Mouse (Mus musculus) T-cell, adult 2 months (primary cell): Measurements from ENCODE around the gene Sap18.
A peak's percentile ranks its signal among the peaks of the same experiment; 100 is the strongest.
"Not testable (repeated sequence)": the region's sequence is repeated elsewhere in the genome, so short reads cannot be mapped to it uniquely, and the experiment has no call there.

Source experiments
- DNase-seq: peaks from one replicate; pipeline ENCODE4 v3.0.0; 2022; ENCODE audit warnings: low spot score

The Sap18 gene

GRCm38 (mm10) chr14:57797991-57798931, at the start of gene Sap18:
TSS of gene Sap18 (plus strand) at chr14:57798180.
- peak; percentile 99 for DNase-seq

GRCm38 (mm10) chr14:57749501-57749900, 48.5 kb upstream of the Sap18 start:
- peak; percentile 10 for DNase-seq

DNA sequence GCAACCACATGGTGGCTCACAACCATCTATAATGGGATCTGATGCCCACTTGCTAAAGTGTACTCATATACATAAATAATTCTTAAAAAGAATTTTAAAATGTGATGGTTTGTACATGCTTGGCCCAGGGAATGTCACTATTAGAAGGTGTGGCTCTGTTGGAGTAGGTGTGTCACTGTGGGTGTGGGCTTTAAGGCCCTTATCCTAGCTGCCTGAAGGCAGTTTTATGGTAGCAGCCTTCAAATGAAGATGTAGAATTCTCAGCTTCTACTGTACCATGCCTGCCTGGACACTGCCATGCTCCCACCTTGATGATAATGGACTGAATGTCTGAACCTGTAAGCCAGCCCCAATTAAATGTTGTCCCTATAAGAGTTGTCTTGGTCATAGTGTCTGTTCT, 47.0 kb upstream of the Sap18 start:
- DNase-seq: not testable (repeated sequence)

GRCm38 (mm10) chr14:57753351-57753992, 44.5 kb upstream of the Sap18 start:
- no peak for DNase-seq

DNA sequence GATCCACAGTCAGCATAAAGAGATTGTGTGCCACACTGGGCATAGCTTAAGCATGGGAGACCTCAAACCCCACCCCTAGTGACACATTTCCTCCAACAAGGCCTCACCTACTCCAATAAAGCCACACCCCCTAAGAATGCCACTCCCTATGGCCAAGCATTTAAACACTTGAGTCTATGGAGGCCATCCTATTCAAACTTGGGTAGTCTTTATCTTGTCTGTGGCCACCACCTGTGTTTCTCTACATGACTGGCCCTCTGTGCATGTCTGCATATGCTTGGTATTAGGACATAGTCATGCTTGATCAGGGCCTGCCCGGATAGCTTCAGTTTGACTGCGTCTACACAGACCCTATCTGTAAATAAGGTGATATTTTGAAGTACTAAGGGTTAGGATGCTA, 42.3 kb upstream of the Sap18 start:
- DNase-seq: no peak

- no peak for DNase-seq
Observed at GRCm38 (mm10) chr14:57756094-57756493, 41.9 kb upstream of the Sap18 start.

- DNase-seq: no peak
Observed at GRCm38 (mm10) chr14:57758237-57758636, 39.7 kb upstream of the Sap18 start, which contains the start of gene Lats2. TSS of gene Lats2 (minus strand) at chr14:57758388.

- DNase-seq: no peak
Observed at GRCm38 (mm10) chr14:57760447-57761412, 37.2 kb upstream of the Sap18 start.

DNA sequence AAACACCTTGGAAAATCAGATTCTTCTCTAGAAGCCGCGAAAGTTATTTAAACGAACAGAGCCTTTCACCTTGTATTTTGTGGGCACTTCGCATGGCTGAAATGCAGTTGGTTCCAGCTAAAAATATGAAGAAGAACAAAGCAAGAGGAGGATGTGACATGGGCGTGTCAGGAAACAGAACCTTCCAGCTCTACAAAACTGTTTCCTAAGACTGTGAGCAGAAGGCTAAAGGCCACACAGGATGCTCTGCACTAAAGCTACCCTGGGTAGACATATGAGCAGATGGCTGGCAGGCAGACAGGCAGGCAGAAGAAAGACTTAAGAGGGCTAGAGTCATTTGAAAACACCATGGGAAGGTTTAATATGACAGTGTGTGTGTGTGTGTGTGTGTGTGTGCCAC, 28.9 kb upstream of the Sap18 start:
- peak; percentile 60 for DNase-seq

- no peak for DNase-seq
Observed at GRCm38 (mm10) chr14:57772157-57772815, 25.7 kb upstream of the Sap18 start.

GRCm38 (mm10) chr14:57787406-57787805, 10.6 kb upstream of the Sap18 start:
- DNase-seq: no peak

- no peak for DNase-seq
Observed at GRCm38 (mm10) chr14:57789311-57789710, 8.7 kb upstream of the Sap18 start.

- DNase-seq: no peak
Observed at GRCm38 (mm10) chr14:57789759-57790158, 8.2 kb upstream of the Sap18 start.

DNA sequence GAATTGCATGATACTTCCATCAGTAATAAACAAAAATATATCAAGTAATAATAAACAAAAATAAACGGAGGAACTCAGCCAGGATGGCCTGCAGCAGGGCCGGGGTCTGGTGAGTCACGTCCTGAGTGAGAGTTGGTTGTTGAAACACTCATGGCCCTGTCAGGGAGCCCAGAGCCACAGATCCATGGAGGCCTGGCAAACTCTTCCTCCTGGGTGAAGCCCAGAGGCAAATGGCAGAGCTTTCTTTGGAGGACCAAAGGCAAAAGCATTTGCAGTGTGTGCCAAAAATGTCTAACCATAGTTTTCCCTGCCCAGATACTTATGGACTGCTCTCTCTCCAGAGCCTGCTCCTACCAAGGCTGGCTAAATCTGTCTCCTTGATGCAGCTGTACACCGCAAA, 6.8 kb upstream of the Sap18 start:
- DNase-seq: no peak

GRCm38 (mm10) chr14:57797551-57797950, 429 bp upstream of the Sap18 start:
- DNase-seq: peak; percentile 5

DNA sequence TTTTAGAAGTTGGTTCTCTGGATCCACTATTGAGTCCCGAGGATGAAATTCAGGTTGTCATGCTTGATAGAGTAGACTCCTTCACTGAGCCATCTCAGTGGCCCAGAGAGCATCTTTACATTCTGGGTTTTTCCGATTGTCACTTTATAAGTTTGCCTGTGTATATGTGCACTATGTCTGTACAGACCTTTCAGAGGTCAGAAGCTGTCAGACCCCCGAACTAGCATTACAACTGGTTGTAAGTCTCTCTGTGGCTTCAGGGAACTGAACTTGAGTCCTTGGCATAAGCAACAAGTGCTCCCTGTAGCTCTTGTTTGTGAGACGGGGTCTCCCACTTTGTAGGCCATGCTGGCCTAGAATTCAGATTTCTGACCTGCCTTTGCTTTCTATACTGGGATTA, 5.8 kb downstream of the Sap18 start:
- DNase-seq: no peak

DNA sequence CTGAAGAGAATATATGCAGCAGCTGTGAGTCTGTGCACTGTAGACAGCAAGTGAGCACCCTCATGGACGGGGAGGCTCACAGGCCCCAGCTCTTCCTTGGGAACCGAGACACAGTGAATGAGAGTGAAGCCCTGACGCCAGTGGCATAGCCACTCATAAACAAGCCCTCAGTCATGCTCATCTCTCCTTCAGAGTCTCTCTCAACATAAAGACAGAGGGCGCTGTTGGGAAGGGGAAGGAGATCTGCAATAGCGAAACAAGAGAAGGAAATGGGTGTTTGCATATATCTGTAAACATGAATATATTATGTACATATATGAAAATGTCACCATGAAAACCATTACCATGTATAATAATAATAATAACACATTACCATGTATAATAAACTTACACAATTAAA, 10.6 kb downstream of the Sap18 start:
- peak; percentile 61 for DNase-seq

DNA sequence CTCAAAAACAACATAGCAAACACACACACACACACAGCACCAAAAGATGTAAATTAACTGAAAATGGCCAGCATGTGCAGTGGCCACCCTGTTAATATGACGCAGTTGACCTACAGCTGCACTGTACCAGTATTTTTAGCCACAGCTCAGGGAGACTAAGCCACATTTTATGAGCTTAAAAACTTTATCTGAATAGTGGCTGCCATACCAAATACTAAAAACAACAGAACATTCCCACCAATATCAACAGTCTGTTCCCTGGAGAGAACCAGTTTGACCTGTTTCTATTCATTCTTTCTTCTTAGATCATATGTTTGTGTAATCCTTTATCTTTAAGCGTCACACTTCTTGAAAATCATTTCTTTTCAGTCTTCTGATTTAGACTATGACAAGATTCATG, 12.9 kb downstream of the Sap18 start:
- no peak for DNase-seq

GRCm38 (mm10) chr14:57811844-57812243, 13.9 kb downstream of the Sap18 start:
- DNase-seq: no peak

DNA sequence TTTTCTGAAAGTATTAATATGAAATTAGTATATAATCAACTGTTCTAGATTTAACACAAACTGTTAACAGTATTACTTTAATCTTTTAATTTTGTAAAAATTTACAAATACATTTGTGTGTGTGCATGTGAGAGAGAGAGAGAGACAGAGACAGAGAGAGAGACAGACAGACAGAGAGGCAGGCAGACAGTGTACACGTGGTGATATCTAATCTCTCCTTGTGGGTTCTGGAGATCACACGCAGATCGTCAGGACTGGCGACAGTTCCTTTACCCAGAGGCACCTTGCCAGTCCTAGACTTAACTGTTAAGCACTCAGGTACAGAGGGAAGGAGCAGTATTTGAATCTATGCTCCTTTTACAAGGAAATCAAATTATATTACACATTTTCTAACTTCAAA, 22.9 kb downstream of the Sap18 start:
- DNase-seq: no peak
